Comparison of ENCODE assay signal across 8 mouse cellular contexts in genomic region chr5:52367866-52368840, GRCm38 (mm10). TPM values are rescaled to one million over a fixed set of nuclear protein-coding genes. Genes with fewer than 3 reads are reported as not detected.
DNase-seq lines count a peak whose midpoint lies in the region; ATAC-seq lines count a peak whose summit lies in the region.

No protein-coding gene starts in this region.

- H3K27ac ChIP-seq in midbrain, embryonic 16.5 days (ENCODE audit: low read length) = no peak overlapping the region

- 49% methylated on average over 63 of the region's 63 CpGs for WGBS in midbrain, embryonic 16.5 days

- intact Hi-C loops in heart, postnatal 14 days (cut with DNase I) = no loop called here

- peak overlapping the region; percentile 42 for H3K4me2 ChIP-seq in midbrain, embryonic 16.5 days (ENCODE audit: low read length)

- peak overlapping the region; percentile 50 for H3K9ac ChIP-seq in midbrain, embryonic 16.5 days (ENCODE audit: low read depth, low read length)

- peak; percentile 13 to 14 for DNase-seq in kidney, postnatal 4 days
- no peak for DNase-seq in kidney, adult 9 months
- peak; percentile 36 for DNase-seq in embryo, embryonic 10.5 days (ENCODE audit: low spot score)
- DNase-seq in heart, postnatal 14 days = peak; percentile 20 to 37
- DNase-seq in T-cell, adult 2 months (ENCODE audit: low spot score) = no peak
- no peak for DNase-seq in urinary bladder, postnatal 4 days (ENCODE audit: low spot score in 2 of 2)
- no peak for DNase-seq in kidney, postnatal 14 days

- peak; percentile 44; the same call in 1 of the 2 replicates for ATAC-seq in midbrain, embryonic 16.5 days

- 0 out of 2 replicates have a peak, but pooled peaks cover under 1% of the 10 kb centered on the region for H3K4me1 ChIP-seq in midbrain, embryonic 16.5 days (ENCODE audit: control insufficient read depth, insufficient read depth, low read length)

- no peaks in the 10 kb centered on the region for H3K36me3 ChIP-seq in midbrain, embryonic 16.5 days (ENCODE audit: control insufficient read depth, insufficient read depth, low read length)

- no peaks in the 10 kb centered on the region for H3K9me3 ChIP-seq in midbrain, embryonic 16.5 days (replicated peaks; ENCODE audit: control insufficient read depth, low read length, poor library complexity, severe bottlenecking)

- H3K4me3 ChIP-seq in midbrain, embryonic 16.5 days (ENCODE audit: low read depth, low read length) = no peak overlapping the region

- no peaks in the 10 kb centered on the region for H3K27me3 ChIP-seq in midbrain, embryonic 16.5 days (ENCODE audit: control insufficient read depth, insufficient read depth, low read depth, low read length)

RNA-seq across cellular contexts. Expression of gene Sod3, which starts 4.6 kb away (rescaled TPM):
- 10 to 100 TPM in 1 of 2 experiments, 1 to 10 TPM in 1; 9.6 to 13.6 TPM for total RNA-seq in heart, postnatal 14 days (2021)
- polyA plus RNA-seq in midbrain, embryonic 16.5 days (2015; fragmentation: Nextera tagmentation; extraction: Ambion mirVana) = 1.8 and 2.8 TPM in 2 replicates

Comparison
In these comparisons a context has a peak if more than half of its experiments do, and no peak if none do; other contexts are left out.
1. DNase-seq: peak in kidney, postnatal 4 days (2 of 2), embryo, embryonic 10.5 days (single experiment) and heart, postnatal 14 days (2 of 2); none in kidney, adult 9 months (single experiment), T-cell, adult 2 months (single experiment), urinary bladder, postnatal 4 days (0 of 2) and kidney, postnatal 14 days (single experiment).